Mouse (Mus musculus) WW6 (cell line): ENCODE measurements around the gene Kcns1.
"Not testable (repeated sequence)": the region's sequence is repeated elsewhere in the genome, so short reads cannot be mapped to it uniquely, and the experiment has no call there.

Experiments used
- DNase-seq: peaks from one replicate; pipeline ENCODE4 v3.0.0-alpha.2; 2013; ENCODE audit warnings: low read depth, low spot score

Kcns1 gene

GRCm38 (mm10) chr2:164170902-164171301 lies at the start of gene Kcns1:
TSS of gene Kcns1 (minus strand) at chr2:164171113.
- DNase-seq = no peak

DNA sequence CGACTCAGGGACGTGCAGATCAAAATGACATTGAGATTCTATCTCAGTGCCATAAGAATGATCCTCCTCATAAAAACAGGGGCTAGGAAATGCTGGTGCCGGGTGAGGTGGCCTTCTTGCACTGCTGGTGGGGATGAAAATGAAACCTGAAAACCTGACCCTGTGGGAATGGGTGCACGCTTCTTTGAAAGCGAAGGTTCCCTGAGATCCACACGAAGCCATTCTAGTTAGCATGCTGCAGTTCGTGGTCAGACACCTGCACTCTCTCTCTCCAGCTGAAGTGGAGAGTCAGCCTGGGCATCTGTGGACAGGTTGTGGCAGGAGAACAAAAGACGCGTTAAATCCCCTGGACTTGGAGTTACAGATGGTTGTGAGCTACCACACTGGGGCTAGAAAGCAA lies 48.4 kb upstream of the Kcns1 start:
- no peak for DNase-seq

- no peak for DNase-seq
Observed at GRCm38 (mm10) chr2:164212711-164213110, 41.8 kb upstream of the Kcns1 start.

- DNase-seq = no peak
Observed at GRCm38 (mm10) chr2:164210892-164211291, 40.0 kb upstream of the Kcns1 start.

DNA sequence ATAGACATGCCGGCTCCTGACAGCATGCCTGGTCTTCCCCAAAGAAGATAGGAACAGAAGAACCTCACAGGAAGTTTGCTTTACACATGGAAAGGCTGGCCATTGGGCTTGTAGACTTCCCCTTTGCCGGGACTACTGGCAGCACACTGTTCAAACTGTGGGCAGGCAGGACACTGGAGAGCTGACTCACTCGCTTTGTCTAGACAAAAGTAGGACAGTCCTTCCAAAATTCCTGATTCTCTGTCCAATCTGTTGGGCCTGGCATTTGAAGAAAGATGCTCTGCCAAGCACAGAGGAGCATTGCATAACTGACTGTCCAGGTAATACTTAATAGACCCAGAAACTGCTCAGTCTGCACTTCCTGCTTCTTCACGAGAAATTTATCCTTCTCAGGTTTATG lies 35.8 kb upstream of the Kcns1 start:
- DNase-seq = no peak

DNA sequence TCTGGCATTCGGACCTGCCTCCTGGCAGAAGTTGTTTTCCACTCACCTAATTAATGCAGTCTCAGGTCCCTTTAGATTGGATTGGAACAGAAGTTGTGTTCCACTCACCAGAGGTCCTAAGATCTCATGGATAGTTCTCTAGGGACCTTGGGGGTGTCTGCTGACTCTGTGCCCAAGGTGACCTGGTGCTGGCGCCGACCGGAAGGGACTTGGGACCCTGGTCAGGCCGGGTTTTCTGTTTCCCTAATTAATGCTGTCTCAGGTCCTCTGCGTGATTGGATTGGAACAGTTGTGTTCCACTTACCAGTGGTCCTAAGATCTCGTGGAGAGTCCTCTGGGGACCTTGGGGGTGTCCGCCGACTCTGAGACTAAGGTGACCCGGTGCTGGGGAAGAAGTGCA lies 35.1 kb upstream of the Kcns1 start:
- DNase-seq = not testable (repeated sequence)

DNA sequence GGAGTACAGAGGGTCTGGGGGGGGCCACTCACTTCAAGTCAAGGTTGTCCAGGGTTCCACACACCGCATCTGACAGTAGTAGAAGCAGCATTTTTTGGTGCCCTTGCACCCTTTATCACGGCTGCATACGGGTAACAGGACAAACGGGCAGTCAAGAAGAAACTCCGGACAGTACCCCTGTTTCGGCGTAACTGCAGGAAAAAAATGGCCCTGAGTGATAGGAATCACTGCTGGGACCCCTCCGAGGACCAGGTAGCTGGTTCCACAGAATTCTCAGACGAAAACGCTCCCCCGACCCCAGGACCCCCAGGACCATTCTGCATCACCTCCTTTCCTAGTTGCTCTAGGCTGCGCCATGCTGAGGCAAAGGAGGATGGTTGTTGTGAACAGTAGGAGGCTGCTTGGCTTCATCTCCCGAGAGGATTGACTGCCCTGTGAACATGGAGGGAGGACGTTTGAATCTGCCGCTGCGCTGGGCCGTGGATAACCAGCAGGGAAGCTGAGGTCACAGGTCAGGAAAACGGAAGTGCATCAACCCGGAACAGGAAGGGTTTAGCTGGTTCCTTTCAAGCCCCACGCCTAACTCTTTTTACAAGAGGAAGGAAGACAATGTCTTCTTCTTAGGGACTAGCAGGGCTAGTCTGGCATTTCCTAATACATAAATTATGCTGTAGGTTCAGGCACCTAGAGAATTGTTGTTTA lies 28.9 kb upstream of the Kcns1 start, which contains the start of gene Wfdc15a:
Wfdc15a (minus strand) TSS at position 505 of the 702 bp plus-strand sequence.
- DNase-seq = no peak

GRCm38 (mm10) chr2:164196700-164196990 lies 25.7 kb upstream of the Kcns1 start:
- DNase-seq = no peak

DNA sequence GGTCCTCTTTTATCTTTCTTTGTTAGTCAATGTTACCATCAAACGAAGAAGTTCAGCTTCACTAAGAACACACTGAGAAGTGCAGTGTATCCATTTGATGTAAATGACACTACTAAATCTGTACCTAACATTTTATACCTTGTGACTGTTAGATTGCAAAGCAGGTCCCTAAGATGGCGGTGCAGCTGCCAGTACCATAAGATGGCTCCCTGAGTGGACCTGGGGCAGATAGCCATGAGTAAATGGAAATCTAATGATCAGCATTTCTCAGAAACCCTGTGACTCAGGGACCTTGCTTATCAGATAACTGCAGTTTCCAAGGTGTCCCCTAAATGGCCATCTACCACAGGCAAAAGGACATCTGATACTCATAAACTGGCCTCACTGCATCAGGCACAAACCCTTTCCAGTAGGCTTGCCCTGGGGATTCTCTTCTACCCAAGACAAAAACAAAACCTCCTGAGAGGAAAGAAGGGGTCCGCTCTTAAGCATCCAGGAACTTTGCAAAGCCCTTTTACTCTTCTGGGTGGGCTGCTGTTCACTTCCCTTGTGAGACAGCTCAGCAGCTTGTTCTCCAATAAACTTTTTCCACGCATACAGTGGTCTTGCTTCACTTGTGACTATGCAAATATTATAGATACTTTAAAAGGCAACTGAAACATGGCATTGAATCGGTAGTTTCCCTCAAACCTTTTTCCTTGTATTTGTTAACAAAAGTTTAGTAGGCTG lies 25.2 kb upstream of the Kcns1 start:
- no peak for DNase-seq

DNA sequence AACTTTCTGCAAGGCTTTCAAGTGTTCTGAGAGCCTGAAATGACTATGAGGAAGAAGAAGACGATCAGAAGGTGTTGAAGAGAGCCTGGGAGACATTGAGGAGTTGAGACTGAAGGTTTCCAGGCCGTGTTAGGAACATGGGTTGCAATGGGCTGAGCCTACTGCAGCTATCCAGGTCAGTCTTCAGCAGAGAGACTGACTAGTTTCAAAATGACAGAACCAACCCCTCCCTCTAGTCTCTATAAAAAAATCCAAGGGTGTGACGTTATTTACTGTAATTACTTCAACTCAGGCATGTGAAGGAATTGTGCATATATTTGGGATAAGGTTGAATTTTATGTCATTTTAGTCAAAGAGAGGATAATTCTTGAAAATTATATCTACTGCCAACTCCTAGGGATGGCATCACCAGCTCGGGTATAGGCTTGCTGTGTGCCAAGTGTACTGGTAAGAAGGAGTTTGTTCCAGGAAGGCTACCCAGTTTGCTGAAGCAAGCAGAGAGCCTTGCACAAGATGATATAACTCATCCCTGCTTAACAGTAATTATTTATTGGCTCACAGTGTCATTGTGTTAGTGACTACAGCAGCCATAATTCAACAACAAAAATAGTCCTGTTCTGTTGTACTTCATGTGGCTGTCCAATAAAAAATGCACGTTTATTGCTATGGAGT lies 24.2 kb upstream of the Kcns1 start:
- DNase-seq = no peak

DNA sequence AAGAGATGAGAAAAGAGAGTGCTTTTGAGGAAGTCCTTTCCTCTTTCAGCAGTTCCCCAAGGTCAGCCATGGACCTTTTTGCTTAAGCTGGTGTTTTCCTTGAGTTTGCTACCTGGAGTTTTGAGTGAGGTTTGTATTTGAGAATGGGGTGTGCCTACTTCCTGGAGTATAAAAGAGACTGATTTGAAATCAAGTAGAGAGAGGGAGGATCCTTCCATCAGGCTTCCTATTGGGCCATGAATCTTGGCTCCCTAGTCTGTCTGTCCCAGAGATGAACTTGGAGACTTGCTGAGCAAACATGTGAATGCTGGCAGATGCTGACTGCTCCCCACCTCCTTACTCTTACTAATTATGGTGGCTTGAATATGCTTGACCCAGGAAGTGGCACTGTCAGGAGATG lies 21.4 kb upstream of the Kcns1 start:
- no peak for DNase-seq

DNA sequence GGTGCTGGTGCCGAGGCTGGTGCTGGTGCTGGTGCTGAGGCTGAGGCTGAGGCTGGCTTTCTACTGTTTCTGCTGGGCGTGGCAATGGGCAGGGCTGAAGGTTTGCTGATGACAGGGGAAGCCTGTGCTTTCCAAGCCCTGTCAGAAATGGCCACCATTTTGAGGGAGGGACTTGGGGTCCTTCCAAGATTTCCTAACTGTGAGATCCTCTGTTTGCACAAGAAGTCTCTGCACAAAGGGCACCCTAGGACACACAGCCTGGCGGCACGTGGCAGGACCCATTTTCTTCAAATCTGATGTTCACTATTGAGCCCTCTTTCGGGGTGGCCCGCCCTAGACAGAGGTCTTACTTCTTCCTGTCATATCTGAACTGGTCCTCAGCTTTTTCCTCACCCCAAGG lies 19.7 kb upstream of the Kcns1 start, which contains the start of gene Wfdc12:
Wfdc12 (minus strand) TSS at position 33 of the 400 bp plus-strand sequence.
- DNase-seq = no peak

DNA sequence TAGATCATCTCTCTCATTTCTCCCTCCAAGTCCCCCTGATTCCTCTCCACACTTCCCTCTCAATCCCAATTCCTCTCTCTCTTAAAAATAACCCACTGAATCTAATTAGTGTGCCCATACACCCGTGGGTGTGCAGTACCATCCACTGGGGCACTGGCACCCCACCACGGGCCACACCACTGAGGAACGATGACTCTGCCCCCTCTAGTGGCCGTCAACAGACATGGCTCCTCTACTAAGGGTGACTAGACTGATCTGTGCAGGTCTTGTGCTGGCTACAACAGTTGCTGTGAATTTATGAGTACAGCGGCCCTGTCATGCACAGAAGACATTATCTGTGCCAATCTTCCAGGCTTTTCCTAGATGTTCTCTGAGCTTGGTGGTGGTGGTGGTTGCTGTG lies 17.8 kb upstream of the Kcns1 start:
- DNase-seq = no peak

DNA sequence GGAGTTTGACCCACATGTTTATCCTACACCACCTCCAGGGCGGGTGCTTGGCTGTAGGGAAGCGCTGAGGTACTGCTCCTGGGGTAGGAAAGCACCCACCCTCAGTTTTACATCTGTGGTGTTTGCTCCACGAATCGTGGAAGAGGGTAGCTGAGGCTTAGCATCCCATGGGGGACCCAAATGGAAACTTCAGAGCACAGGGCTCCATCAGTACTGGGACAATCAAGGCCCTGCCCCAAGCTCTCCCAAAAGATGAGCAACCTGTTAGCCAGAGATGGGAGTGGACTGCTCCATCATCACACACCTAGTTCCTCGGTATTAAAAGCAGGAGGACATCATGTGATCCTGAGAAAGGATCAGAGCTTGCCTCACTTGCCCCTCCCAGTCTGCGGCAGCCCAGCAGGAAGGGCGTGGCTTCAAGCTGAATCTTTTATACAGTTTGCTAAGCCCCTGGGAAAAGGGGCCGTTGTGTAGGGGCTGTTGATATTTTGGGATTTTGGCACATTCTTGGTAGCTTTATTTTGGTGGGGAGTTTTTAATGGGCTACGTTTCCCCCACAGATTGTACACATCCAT lies 13.3 kb upstream of the Kcns1 start:
- DNase-seq = no peak

- DNase-seq = no peak
Observed at GRCm38 (mm10) chr2:164183340-164183739, 12.4 kb upstream of the Kcns1 start.

- DNase-seq = no peak
Observed at GRCm38 (mm10) chr2:164182692-164183255, 11.9 kb upstream of the Kcns1 start, which contains the start of gene Wfdc5. TSS of gene Wfdc5 (minus strand) at chr2:164182742.

DNA sequence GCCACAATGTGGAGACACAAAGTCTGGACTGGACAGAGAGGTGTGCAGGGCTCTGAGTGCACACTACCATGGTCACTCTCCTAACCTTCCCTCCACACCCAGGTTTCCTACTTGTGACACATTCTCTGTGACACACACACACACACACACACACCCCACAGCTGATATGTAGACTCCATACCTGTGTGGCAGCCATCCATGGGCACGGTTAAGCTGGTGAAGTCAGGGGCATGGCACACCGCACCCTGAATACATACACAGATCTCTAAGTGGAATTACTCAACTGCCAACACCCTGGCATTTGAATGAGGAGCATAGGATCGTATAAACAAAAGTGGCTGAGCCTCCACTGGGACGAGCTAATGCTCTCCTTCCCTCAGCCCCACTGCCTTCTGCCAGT lies 9.9 kb upstream of the Kcns1 start:
- no peak for DNase-seq

DNA sequence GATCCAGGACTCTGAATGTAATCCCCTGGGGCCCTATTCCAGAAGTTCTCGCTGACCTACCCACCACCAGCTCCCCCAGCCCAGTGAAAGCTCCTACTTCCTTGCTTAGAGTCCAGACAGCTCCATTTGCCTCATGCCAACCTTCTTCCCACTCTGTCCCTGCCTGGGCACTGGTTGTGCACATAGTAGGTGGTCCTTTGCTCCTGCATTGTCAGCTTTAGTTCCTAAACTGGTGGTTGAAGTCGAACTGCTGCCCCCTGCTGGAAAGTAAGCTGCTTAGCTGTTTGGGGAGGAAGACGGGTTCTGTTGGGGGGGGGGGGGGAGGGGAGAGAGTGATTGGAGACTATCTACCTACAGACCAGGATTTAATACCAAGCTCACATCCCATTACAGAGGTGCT lies 9.2 kb upstream of the Kcns1 start:
- no peak for DNase-seq

GRCm38 (mm10) chr2:164177831-164178230 lies 6.9 kb upstream of the Kcns1 start:
- DNase-seq = no peak

DNA sequence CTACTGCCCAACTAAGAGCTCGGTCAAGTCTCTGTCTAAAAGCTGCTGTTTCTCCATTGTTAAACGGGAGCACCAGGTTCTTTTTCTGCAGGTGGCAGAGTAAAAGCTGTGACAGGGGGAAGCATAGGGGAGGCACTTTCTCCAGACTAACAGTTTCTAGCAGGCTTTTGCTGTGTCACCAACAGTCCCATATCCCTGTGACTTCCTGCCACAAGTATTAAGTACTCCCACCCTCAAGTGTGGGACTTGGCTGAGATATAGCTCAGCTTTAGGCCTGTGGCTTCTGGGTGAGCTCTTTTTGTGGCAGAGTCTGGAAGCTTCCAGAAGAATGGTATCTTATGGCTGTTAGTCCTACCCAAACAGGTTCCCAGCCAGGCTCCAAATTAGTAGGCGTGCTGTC lies 4.9 kb upstream of the Kcns1 start:
- no peak for DNase-seq

DNA sequence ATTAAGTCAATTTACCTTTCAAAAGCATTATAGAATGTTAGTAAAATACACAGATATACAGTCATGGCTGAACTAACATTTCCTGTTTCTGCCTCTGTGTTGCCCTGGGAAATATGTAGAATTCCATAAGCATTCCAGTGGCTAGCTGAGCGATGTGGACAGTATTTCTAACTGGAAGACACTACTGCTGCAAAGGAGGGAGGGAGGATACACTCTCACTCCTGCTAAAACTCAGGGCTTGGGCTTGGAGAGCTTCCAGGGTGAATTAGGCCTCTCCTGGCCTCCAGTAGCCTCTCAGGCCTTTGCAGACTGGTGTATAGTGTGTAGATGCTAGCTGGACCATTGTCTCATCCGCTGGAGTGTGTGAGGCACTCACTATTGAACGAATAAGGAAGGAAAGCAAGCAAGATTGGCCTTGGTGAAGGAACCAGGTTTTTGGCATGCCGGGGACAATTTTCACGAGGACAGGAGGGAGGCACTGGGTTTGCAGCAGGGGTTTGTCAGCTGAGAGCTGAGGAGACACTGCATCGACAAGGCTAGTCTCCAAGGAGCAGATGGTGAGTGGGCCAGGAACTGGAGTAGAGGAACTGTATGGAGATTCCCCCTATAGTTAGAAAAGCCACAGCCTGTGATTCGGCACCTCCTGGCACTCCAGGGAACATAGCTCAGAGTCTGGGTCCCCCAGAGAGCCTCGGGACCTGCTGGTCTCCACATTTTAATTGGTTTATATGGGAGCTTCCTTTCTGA lies 3.9 kb upstream of the Kcns1 start:
- DNase-seq = no peak
